Mouse (Mus musculus) heart, postnatal 0 days (tissue): ENCODE results near the gene Ptgfr.

Experiments
- CTCF ChIP-seq: IDR thresholded peaks from 2 replicates; pipeline ENCODE4 v1.5.1; 2016; ENCODE audit warnings: antibody characterized with exemption, control low read depth, low read depth
- EP300 ChIP-seq: IDR thresholded peaks from 2 replicates; pipeline ENCODE4 v1.6.1; 2016; ENCODE audit warnings: antibody characterized with exemption, low read depth

DNA sequence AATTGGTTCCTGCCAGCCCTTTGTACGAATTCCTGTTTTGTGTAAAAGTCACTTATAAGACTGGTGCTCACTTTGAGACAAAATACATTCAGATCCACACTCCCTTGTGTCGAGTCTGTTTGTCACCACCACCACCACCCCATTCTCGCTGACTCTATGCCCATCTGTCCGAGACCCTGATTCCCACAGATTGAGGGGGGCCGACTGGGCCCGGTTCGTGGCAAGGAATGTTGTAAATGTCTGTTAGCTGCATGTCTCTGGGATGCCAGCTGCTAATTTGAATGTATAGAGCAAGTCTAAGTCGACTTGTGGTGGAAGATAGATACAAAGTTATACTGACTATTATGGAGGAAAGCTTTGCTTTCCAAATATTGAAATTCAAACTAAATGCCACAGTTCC, 48.8 kb downstream of the Ptgfr start:
- TF ChIP-seq CTCF (no peak), EP300 (no peak)
